Mouse (Mus musculus): Measurements from ENCODE around the gene Dennd1a. TPM values are rescaled to one million over a fixed set of nuclear protein-coding genes. Genes with fewer than 3 reads are reported as not detected.
A peak's percentile ranks its signal among the peaks of the same experiment; 100 is the strongest.

The Dennd1a gene
- total RNA-seq, 2 experiments from 2014 or later = 17.7 to 18.9 TPM

- no peak for DNase-seq
Observed at GRCm38 (mm10) chr2:37774571-37774970, 512.6 kb downstream of the Dennd1a start.

DNA sequence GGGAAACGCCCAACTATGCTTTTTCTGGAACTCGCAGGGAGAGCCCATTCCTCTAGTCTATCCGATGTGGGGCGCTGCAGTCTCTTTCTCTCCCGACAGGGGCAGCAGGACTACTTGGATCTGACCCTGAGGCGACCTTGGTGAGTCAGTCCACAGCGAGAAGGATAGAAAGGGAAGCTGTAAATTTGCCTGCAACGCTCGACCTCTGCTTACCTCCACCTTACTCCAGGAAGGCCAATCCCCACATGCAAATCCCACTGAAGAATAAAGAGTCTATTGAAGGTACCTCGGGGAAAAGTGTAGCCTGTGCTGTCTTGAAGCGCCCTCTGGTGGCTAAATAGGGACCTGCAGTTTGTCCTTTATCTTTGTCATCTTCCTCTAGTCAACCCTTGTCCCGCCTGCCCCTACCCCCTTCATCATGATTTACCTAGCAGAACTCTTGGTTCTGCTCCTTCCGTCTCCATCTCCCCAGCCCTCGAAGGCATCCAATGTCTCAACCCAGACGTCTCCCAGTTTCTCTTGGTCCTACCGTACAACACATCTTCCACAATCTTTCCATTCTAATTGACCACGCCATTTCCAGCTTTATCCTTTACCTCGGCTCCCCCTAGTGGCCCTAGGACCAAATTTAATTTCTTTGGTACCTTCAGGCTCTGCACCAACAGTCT is 515.4 kb downstream of the Dennd1a start:
- peak; percentile 67 for DNase-seq

- DNase-seq = no peak
Observed at GRCm38 (mm10) chr2:37769793-37770192, 517.4 kb downstream of the Dennd1a start.

- DNase-seq = peak; percentile 87
Observed at GRCm38 (mm10) chr2:37768903-37769302, 518.3 kb downstream of the Dennd1a start.

DNA sequence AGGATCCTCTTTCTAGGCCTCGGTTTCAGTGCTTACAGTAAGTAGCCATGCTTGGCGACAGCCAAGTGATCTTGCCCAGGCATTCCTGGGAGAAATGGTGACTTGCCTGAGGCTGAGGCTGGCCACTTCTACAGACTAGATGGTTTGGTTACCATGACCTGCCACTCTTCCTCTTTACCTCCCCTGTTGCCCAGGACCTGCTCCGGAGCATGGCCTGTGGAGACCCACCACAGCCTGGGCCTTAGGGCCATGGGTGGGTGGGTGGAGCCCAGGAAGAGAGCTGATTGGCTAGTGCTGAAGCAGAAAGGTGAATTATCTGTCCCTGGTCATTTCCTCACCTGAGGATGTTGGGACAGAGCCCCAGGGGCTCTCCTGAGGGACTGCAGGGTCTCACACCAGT is 519.5 kb downstream of the Dennd1a start:
- DNase-seq = no peak

GRCm38 (mm10) chr2:37767080-37767547 is 520.1 kb downstream of the Dennd1a start:
- peak; percentile 53 for DNase-seq

- DNase-seq = no peak
Observed at GRCm38 (mm10) chr2:37766027-37766761, 521.0 kb downstream of the Dennd1a start.

DNA sequence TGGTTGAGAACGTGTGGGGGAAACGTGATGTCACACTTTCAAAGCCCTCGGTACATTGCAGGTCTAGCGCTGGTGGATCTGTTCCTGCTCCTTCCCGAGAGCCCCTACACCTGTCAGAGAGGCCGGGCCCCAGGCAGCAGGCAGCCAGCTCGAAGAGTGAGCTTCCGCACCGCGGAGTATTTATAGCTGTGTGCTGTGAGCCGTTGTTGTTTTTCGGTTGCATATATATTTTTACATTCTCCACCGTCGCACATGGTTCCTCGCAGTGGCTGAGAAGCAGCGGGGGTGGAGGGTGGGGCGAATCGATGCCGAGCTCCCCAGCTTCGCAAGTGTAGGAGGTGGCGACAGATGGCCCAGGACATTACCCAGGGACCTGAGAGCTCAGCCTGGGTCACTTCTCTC is 522.1 kb downstream of the Dennd1a start:
- no peak for DNase-seq

DNA sequence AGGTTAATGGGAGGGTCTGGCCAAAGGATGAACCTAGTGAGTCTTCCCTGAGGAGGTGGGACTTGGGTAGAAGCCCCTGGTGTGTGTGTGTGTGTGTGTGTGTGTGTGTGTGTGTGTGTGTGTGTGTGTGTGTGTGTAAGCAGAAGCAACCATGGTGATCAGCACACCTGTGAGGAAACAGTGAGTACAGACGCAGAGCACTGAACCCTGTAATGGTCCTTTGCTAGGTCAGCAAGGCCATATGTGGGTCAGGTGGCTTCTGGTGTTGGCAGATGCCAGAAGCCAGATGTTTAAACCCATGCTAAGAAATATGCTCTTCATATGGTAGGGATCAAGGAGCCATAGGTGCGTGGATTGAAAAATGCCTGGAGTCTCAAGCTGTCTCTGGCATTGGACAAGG is 522.7 kb downstream of the Dennd1a start:
- no peak for DNase-seq

DNA sequence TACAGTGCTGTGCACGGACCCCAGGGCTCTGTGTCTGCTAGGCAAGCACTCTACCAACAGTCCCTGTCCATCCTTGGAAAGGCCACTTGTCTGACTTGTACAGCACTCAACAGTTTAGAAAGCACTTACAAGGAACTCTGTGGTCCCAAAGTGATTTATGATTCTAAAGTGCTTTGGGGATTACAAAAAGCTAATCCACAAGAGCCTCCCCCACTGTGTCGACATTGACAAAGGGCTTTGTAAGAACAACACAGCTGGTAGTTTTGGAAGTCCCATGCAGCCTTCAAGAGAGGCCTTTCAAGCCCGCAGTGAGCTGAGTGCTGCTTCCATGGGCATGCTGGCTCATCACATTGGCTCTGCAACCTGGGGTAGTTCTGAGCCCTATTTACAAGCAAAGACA is 523.6 kb downstream of the Dennd1a start:
- DNase-seq = no peak

DNA sequence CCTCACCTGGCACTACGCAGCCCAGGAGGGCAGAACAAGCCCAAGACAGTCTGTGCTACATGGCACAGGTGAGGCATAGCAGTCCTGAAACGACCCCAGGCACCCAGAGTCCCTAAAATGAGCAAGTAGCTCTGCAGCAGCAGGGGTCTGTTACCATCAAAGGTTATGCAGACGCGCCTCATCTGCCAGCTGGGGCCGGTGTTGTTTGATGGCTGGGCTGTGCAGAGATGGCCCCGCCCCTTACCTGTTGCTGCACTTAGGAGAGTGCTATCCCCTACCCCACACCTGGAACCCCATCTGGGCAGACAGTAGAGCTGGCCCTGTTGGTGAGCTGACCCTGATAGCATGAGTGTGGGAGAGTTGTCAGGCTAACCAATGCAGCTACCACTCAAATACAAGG is 526.6 kb downstream of the Dennd1a start:
- no peak for DNase-seq

DNA sequence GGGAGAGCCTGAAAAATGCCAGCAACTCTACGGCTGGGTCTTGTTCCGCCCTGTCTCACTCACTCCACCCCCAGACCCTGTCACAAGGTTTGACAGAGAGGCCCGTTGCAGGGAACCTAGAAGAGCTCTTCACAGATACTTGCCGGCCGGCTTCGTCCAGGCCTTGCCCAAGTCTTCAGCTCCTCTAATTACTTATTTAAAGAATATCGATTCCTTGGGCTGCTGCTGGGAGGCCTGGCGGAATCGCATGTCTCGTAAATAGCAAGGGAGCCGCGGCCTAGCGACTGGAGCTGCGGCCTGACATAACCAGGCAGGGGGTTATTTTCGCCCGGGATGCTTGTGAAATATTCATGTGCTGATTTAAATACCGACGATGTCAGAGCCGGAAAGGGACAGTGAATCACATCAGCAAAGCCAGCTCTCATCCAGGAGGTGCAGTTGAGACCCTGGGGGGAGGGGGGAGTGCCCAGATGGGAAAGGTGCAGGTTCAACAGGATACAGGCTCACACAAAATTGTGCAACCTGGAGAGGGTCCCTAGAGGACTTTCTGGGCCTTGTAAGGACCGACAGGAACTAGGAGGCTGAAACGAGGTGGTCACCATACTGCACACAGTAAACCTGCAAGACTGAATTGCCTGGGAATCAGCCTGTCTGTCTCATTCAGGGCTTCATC is 528.7 kb downstream of the Dennd1a start:
- no peak for DNase-seq

DNA sequence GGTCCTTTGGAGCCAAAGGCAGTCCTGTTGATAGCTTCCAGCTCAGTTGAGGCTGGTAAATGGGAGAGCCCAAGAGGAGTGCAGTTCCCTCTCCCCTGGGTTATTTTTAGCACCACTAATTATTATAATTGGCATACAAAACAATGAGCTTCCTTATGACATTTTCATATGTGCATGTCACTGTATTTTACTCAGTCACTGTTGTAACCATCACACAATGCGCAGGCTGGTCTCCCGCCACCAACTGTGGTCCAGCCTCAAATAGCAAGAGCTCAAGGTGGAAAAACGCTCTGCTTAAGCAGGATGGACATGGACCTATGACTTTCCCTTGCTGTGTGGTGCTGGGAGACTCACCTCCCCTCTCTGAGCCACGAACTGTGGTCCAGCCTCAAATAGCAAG is 529.4 kb downstream of the Dennd1a start:
- DNase-seq = no peak

- no peak for DNase-seq
Observed at GRCm38 (mm10) chr2:37757016-37757415, 530.2 kb downstream of the Dennd1a start.

DNA sequence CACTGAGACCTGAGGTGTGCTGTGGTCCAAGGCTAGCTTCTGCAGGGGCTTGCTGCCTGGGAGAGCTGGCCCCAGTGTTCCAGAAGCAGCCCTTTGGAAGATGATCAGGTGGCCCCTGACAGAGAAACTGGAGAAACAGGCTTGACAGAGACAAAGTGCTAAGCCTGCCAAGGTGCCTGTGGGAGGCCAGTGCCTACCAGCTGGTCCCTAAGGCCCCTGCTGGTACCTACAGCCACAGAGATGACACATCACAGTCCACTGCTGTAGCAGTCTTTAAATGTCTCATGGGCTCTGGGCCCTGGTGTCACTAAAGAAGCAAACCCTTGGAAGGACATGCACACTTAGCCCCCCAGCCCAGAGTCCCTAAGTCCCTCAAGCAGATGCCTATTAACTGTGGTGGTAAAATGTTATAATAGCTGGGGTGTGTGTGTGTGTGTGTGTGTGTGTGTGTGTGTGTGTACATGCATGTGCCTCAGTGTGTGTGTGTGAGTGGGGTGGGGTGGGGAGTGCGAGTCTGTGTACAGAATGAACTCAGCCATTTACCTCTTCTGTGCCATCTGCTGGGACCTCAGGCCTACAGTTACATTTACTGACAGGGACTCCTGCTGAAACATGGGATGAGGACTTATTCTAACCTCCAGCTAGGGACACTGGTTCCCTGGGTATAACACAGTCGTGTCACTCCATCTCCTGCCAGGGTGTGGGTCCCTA is 530.8 kb downstream of the Dennd1a start:
- no peak for DNase-seq

- DNase-seq = no peak
Observed at GRCm38 (mm10) chr2:37751114-37751513, 536.1 kb downstream of the Dennd1a start.

- DNase-seq = no peak
Observed at GRCm38 (mm10) chr2:37749323-37749722, 537.9 kb downstream of the Dennd1a start.

Small RNA genes lying within 50 kb of the gene (microRNA-seq; reads per million reads assigned to microRNA genes)
- 0 reads per million in 2 experiments for gene Gm44455 (ENCODE audit: borderline replicate concordance in 2 of 2)

Other genes with a start within 250 kb of the Dennd1a start
- under 1 TPM; 0.13 to 0.38 TPM for gene Lhx2, start 51.9 kb upstream of the Dennd1a start, total RNA-seq (2021)
- gene Nek6, start 224.3 kb upstream of the Dennd1a start, total RNA-seq (2021) = 1 to 10 TPM; 6.8 to 7.5 TPM